Mouse (Mus musculus): Measurements from ENCODE around the gene Gm13290. TPM values are rescaled to one million over a fixed set of nuclear protein-coding genes. Genes with fewer than 3 reads are reported as not detected.
"Not testable (repeated sequence)": the region's sequence is repeated elsewhere in the genome, so short reads cannot be mapped to it uniquely, and the experiment has no call there.

Gene Gm13290
- total and polyA plus RNA-seq, 2 experiments from 2014 or later: not detected

GRCm38 (mm10) chr4:88760431-88760830, 13.2 kb upstream of the Gm13290 start:
- Histone ChIP-seq H3K4me2 (ENCODE audit: low read depth, low read length, poor library complexity, severe bottlenecking) (peak overlapping the region; percentile 42), H3K4me3 (ENCODE audit: low read depth, low read length) (peak overlapping the region; percentile 20; the same call in 1 of the 2 replicates)
- WGBS: under 1% methylated on average over 26 of the region's 28 CpGs
- not testable (repeated sequence) for H3K9ac ChIP-seq (replicated peaks; ENCODE audit: low read length, poor library complexity, severe bottlenecking); H3K27me3 ChIP-seq (ENCODE audit: insufficient read depth, low read length); H3K36me3 ChIP-seq (ENCODE audit: insufficient read depth, low read length); H3K27ac ChIP-seq (ENCODE audit: low read depth, low read length); H3K9me3 ChIP-seq (ENCODE audit: low read length); ATAC-seq (ENCODE audit: low FRiP score); H3K4me1 ChIP-seq (ENCODE audit: insufficient read depth, low read length)
- DNase-seq (ENCODE audit: low spot score): peak; percentile 82
- TF ChIP-seq CTCF (IDR thresholded peaks at IDR 0.05): peak; percentile 67

DNA sequence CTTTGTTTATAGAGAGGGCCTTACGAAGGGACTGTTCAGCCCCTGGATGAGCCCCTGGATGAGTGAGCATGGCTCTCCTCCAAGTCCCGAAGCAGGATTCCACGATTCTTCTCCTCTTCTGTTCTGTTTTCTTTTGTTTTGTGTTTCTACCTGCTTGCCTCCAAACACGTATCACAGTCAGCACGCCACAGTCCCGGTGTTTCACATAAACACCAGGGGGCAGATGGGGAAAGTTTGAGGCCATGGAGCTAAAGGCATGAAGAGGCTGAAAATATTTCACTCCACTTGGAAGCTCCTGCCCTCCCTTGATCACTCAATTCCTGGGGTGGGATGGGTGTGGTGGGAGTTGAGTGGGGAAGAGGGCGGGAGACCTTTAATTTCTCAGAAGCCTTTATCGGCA, 11.9 kb upstream of the Gm13290 start:
- not testable (repeated sequence) for H3K27me3 ChIP-seq (ENCODE audit: insufficient read depth, low read length); DNase-seq (ENCODE audit: low spot score); H3K4me1 ChIP-seq (ENCODE audit: insufficient read depth, low read length); ATAC-seq (ENCODE audit: low FRiP score); H3K9ac ChIP-seq (replicated peaks; ENCODE audit: low read length, poor library complexity, severe bottlenecking); H3K9me3 ChIP-seq (ENCODE audit: low read length); H3K27ac ChIP-seq (ENCODE audit: low read depth, low read length); H3K4me2 ChIP-seq (ENCODE audit: low read depth, low read length, poor library complexity, severe bottlenecking); H3K36me3 ChIP-seq (ENCODE audit: insufficient read depth, low read length); H3K4me3 ChIP-seq (ENCODE audit: low read depth, low read length)
- WGBS: 72% methylated on average over 6 of the region's 8 CpGs

DNA sequence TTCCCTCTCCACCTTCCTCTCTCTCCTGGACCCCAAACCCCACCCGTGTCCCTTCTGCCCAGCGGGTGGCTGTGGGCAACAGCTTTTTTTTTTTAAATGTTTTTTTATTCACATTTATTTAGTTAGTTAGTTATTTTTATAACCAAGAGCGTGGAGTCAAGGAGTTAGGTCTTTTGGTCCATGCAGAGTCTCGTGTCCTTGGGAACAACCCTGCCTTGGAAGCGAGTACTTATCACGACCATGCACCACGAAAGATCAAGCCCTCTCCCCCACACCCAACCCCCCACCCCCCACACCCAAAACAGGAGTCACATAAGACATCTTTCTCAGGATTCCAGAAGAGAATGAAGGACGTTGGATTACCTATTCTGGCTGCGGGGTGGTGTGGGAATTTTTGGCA, 11.3 kb upstream of the Gm13290 start:
- not testable (repeated sequence) for H3K27ac ChIP-seq (ENCODE audit: low read depth, low read length); H3K4me1 ChIP-seq (ENCODE audit: insufficient read depth, low read length); DNase-seq (ENCODE audit: low spot score); H3K4me2 ChIP-seq (ENCODE audit: low read depth, low read length, poor library complexity, severe bottlenecking); H3K27me3 ChIP-seq (ENCODE audit: insufficient read depth, low read length); ATAC-seq (ENCODE audit: low FRiP score); H3K9me3 ChIP-seq (ENCODE audit: low read length); H3K4me3 ChIP-seq (ENCODE audit: low read depth, low read length); H3K36me3 ChIP-seq (ENCODE audit: insufficient read depth, low read length); H3K9ac ChIP-seq (replicated peaks; ENCODE audit: low read length, poor library complexity, severe bottlenecking)
- 60% methylated on average over 8 of the region's 9 CpGs for WGBS

DNA sequence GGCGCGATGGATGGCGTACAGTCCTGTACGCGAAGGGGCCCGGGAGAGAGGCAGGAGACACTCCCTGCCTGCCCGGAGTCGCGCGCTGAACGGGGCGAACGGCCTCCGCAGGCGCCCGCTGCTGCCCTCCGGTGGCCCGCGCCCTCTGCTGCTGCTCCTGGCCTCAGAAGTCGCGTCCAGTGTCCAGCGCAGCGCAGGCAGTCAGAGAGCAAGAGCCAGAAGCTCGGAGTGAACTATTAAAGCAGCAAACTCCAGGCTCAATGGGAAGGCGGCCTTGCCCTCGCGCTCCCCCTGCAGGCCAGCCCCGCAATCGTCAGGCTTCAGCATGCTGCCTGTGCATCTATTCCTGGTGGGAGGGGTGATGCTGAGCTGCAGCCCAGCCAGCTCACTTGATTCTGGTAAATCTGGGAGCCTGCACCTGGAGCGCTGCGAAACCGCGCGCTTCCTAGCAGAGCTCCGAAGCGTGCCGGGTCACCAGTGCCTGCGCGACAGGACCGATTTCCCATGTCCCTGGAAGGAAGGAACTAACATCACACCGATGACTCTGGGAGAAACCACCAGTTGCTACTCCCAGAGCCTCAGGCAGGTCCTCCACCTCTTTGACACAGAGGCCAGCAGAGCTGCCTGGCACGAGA, 10.1 kb upstream of the Gm13290 start:
- TF ChIP-seq CTCF (IDR thresholded peaks at IDR 0.05): peak; percentile 65
- peak; percentile 76 for DNase-seq (ENCODE audit: low spot score)
- peak overlapping the region; percentile 26 for H3K4me3 ChIP-seq (ENCODE audit: low read depth, low read length)
- not testable (repeated sequence) for H3K27ac ChIP-seq (ENCODE audit: low read depth, low read length); H3K27me3 ChIP-seq (ENCODE audit: insufficient read depth, low read length); H3K9me3 ChIP-seq (ENCODE audit: low read length); ATAC-seq (ENCODE audit: low FRiP score); H3K9ac ChIP-seq (replicated peaks; ENCODE audit: low read length, poor library complexity, severe bottlenecking); H3K36me3 ChIP-seq (ENCODE audit: insufficient read depth, low read length); H3K4me1 ChIP-seq (ENCODE audit: insufficient read depth, low read length)
- H3K4me2 ChIP-seq (ENCODE audit: low read depth, low read length, poor library complexity, severe bottlenecking): peak overlapping the region; percentile 46
- 3% methylated on average over 29 of the region's 42 CpGs for WGBS

DNA sequence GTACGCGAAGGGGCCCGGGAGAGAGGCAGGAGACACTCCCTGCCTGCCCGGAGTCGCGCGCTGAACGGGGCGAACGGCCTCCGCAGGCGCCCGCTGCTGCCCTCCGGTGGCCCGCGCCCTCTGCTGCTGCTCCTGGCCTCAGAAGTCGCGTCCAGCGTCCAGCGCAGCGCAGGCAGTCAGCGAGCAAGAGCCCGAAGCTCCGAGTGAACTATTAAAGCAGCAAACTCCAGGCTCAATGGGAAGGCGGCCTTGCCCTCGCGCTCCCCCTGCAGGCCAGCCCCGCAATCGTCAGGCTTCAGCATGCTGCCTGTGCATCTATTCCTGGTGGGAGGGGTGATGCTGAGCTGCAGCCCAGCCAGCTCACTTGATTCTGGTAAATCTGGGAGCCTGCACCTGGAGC, 3.0 kb downstream of the Gm13290 start, which contains the start of gene Gm13289:
Gene Gm13289, plus strand, starts transcription at position 301 of the 400 bp plus-strand sequence.
- no CpG with 5 or more reads among the region's 29 CpGs for WGBS
- H3K9ac ChIP-seq (replicated peaks; ENCODE audit: low read length, poor library complexity, severe bottlenecking); H3K36me3 ChIP-seq (ENCODE audit: insufficient read depth, low read length); H3K9me3 ChIP-seq (ENCODE audit: low read length); H3K4me1 ChIP-seq (ENCODE audit: insufficient read depth, low read length); DNase-seq (ENCODE audit: low spot score); ATAC-seq (ENCODE audit: low FRiP score); H3K4me3 ChIP-seq (ENCODE audit: low read depth, low read length); H3K27me3 ChIP-seq (ENCODE audit: insufficient read depth, low read length); H3K4me2 ChIP-seq (ENCODE audit: low read depth, low read length, poor library complexity, severe bottlenecking); H3K27ac ChIP-seq (ENCODE audit: low read depth, low read length): not testable (repeated sequence)

DNA sequence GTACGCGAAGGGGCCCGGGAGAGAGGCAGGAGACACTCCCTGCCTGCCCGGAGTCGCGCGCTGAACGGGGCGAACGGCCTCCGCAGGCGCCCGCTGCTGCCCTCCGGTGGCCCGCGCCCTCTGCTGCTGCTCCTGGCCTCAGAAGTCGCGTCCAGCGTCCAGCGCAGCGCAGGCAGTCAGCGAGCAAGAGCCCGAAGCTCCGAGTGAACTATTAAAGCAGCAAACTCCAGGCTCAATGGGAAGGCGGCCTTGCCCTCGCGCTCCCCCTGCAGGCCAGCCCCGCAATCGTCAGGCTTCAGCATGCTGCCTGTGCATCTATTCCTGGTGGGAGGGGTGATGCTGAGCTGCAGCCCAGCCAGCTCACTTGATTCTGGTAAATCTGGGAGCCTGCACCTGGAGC, 5.9 kb downstream of the Gm13290 start, which contains the start of gene Gm13272:
Gene Gm13272, plus strand, starts transcription at position 301 of the 400 bp plus-strand sequence.
- not testable (repeated sequence) for H3K4me3 ChIP-seq (ENCODE audit: low read depth, low read length)

GRCm38 (mm10) chr4:88780320-88780719, 6.7 kb downstream of the Gm13290 start:
- not testable (repeated sequence) for ATAC-seq (ENCODE audit: low FRiP score)

More for the DNA sequence above, 5.9 kb downstream of the Gm13290 start, which contains the start of gene Gm13272:
- ATAC-seq (ENCODE audit: low FRiP score); H3K4me1 ChIP-seq (ENCODE audit: insufficient read depth, low read length); H3K9me3 ChIP-seq (ENCODE audit: low read length); H3K27me3 ChIP-seq (ENCODE audit: insufficient read depth, low read length); H3K9ac ChIP-seq (replicated peaks; ENCODE audit: low read length, poor library complexity, severe bottlenecking); H3K27ac ChIP-seq (ENCODE audit: low read depth, low read length); H3K4me2 ChIP-seq (ENCODE audit: low read depth, low read length, poor library complexity, severe bottlenecking); H3K36me3 ChIP-seq (ENCODE audit: insufficient read depth, low read length); DNase-seq (ENCODE audit: low spot score): not testable (repeated sequence)
- WGBS: no CpG with 5 or more reads among the region's 29 CpGs

DNA sequence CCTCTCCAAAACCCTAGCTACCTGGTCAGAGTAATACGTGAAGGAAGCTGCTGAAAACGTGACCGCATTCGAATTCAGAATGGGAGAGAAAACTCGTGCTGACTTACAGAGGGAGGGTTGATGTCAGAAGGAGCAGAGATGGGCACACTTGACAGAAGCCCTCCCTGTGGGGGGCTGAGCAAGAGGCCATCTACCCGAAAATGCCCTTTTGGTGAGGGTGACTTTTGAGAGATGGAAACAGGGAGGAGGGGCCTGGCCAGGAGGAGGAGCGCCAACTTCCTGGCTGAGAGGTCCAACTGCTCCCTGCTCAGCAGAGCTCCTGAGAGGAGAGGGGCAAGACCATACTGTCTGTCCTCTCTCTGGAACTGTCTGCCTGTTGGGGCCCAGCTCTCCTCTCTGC, 8.2 kb downstream of the Gm13290 start, which contains the start of gene Ifnz:
Gene Ifnz, plus strand, starts transcription at position 301 of the 400 bp plus-strand sequence.
- not testable (repeated sequence) for H3K9ac ChIP-seq (replicated peaks; ENCODE audit: low read length, poor library complexity, severe bottlenecking); DNase-seq (ENCODE audit: low spot score); H3K4me2 ChIP-seq (ENCODE audit: low read depth, low read length, poor library complexity, severe bottlenecking); H3K9me3 ChIP-seq (ENCODE audit: low read length); H3K4me3 ChIP-seq (ENCODE audit: low read depth, low read length); ATAC-seq (ENCODE audit: low FRiP score); H3K27me3 ChIP-seq (ENCODE audit: insufficient read depth, low read length); H3K4me1 ChIP-seq (ENCODE audit: insufficient read depth, low read length); H3K27ac ChIP-seq (ENCODE audit: low read depth, low read length); H3K36me3 ChIP-seq (ENCODE audit: insufficient read depth, low read length)
- WGBS: 10% methylated on average over 3 of the region's 7 CpGs

More at GRCm38 (mm10) chr4:88780320-88780719, 6.7 kb downstream of the Gm13290 start:
- not testable (repeated sequence) for DNase-seq (ENCODE audit: low spot score); H3K9ac ChIP-seq (replicated peaks; ENCODE audit: low read length, poor library complexity, severe bottlenecking); H3K4me2 ChIP-seq (ENCODE audit: low read depth, low read length, poor library complexity, severe bottlenecking); H3K27me3 ChIP-seq (ENCODE audit: insufficient read depth, low read length); H3K36me3 ChIP-seq (ENCODE audit: insufficient read depth, low read length); H3K4me3 ChIP-seq (ENCODE audit: low read depth, low read length); H3K9me3 ChIP-seq (ENCODE audit: low read length); H3K4me1 ChIP-seq (ENCODE audit: insufficient read depth, low read length); H3K27ac ChIP-seq (ENCODE audit: low read depth, low read length)
- 51% methylated on average over 13 of the region's 18 CpGs for WGBS

Measured in midbrain, postnatal 0 days (tissue).